Mouse (Mus musculus): ENCODE measurements around the gene Cpn1. TPM values are rescaled to one million over a fixed set of nuclear protein-coding genes. Genes with fewer than 3 reads are reported as not detected.

Cpn1 gene
- polyA plus RNA-seq, 1 experiment from 2014 or later: not detected

- no peaks in the 10 kb centered on the region for H3K36me3 ChIP-seq (replicated peaks; ENCODE audit: control insufficient read depth, insufficient read depth, low read depth, low read length)
- DNase-seq (ENCODE audit: low spot score) (no peak), ATAC-seq (replicated peaks; ENCODE audit: insufficient number of reproducible peaks, low FRiP score, low TSS enrichment, low read depth) (no peak)
- no peak overlapping the region for H3K9ac ChIP-seq (replicated peaks; ENCODE audit: low read length)
- H3K27ac ChIP-seq (replicated peaks; ENCODE audit: low read depth, low read length): no peak overlapping the region
- no peaks in the 10 kb centered on the region for H3K9me3 ChIP-seq (replicated peaks; ENCODE audit: control insufficient read depth, low read length)
- no peaks in the 10 kb centered on the region; the same call in 1 of the 2 replicates for H3K4me1 ChIP-seq (ENCODE audit: control insufficient read depth, insufficient read depth, low read length)
- H3K27me3 ChIP-seq (ENCODE audit: control insufficient read depth, insufficient read depth, low read length): no peaks in the 10 kb centered on the region
- H3K4me3 ChIP-seq (ENCODE audit: low read depth, low read length): no peak overlapping the region
- WGBS: 60% methylated on average over 9 of the region's 9 CpGs
- no peak overlapping the region for H3K4me2 ChIP-seq (ENCODE audit: low read depth, low read length)
These were observed 70.9 kb downstream of the Cpn1 start for GRCm38 (mm10) chr19:43915431-43915830.

- Histone ChIP-seq H3K27me3 (ENCODE audit: control insufficient read depth, insufficient read depth, low read length) (no peaks in the 10 kb centered on the region), H3K4me3 (ENCODE audit: low read depth, low read length) (no peak overlapping the region), H3K9me3 (replicated peaks; ENCODE audit: control insufficient read depth, low read length) (no peaks in the 10 kb centered on the region), H3K4me1 (ENCODE audit: control insufficient read depth, insufficient read depth, low read length) (no peaks in the 10 kb centered on the region), H3K4me2 (ENCODE audit: low read depth, low read length) (no peak overlapping the region), H3K36me3 (replicated peaks; ENCODE audit: control insufficient read depth, insufficient read depth, low read depth, low read length) (no peaks in the 10 kb centered on the region), H3K27ac (replicated peaks; ENCODE audit: low read depth, low read length) (no peak overlapping the region), H3K9ac (replicated peaks; ENCODE audit: low read length) (no peak overlapping the region)
- 89% methylated on average over 9 of the region's 9 CpGs for WGBS
- DNase-seq (ENCODE audit: low spot score) (no peak), ATAC-seq (replicated peaks; ENCODE audit: insufficient number of reproducible peaks, low FRiP score, low TSS enrichment, low read depth) (no peak)
These were observed 71.4 kb downstream of the Cpn1 start for GRCm38 (mm10) chr19:43914986-43915385.

GRCm38 (mm10) chr19:43912775-43913486, 73.4 kb downstream of the Cpn1 start:
- DNase-seq (ENCODE audit: low spot score) (no peak), ATAC-seq (replicated peaks; ENCODE audit: insufficient number of reproducible peaks, low FRiP score, low TSS enrichment, low read depth) (no peak)
- Histone ChIP-seq H3K9me3 (replicated peaks; ENCODE audit: control insufficient read depth, low read length) (no peaks in the 10 kb centered on the region), H3K9ac (replicated peaks; ENCODE audit: low read length) (no peak overlapping the region), H3K27me3 (ENCODE audit: control insufficient read depth, insufficient read depth, low read length) (no peaks in the 10 kb centered on the region), H3K36me3 (replicated peaks; ENCODE audit: control insufficient read depth, insufficient read depth, low read depth, low read length) (no peaks in the 10 kb centered on the region), H3K4me3 (ENCODE audit: low read depth, low read length) (no peak overlapping the region), H3K4me2 (ENCODE audit: low read depth, low read length) (no peak overlapping the region), H3K27ac (replicated peaks; ENCODE audit: low read depth, low read length) (no peak overlapping the region), H3K4me1 (ENCODE audit: control insufficient read depth, insufficient read depth, low read length) (no peaks in the 10 kb centered on the region)
- 82% methylated on average over 4 of the region's 4 CpGs for WGBS

GRCm38 (mm10) chr19:43906492-43906891, 79.9 kb downstream of the Cpn1 start:
- no peak for ATAC-seq (replicated peaks; ENCODE audit: insufficient number of reproducible peaks, low FRiP score, low TSS enrichment, low read depth)

More at GRCm38 (mm10) chr19:43906492-43906891, 79.9 kb downstream of the Cpn1 start:
- no peaks in the 10 kb centered on the region; the same call in none of the 2 replicates for H3K36me3 ChIP-seq (replicated peaks; ENCODE audit: control insufficient read depth, insufficient read depth, low read depth, low read length)
- DNase-seq (ENCODE audit: low spot score): no peak
- 91% methylated on average over 7 of the region's 7 CpGs for WGBS
- H3K4me3 ChIP-seq (ENCODE audit: low read depth, low read length): no peak overlapping the region
- H3K4me2 ChIP-seq (ENCODE audit: low read depth, low read length): no peak overlapping the region
- H3K9ac ChIP-seq (replicated peaks; ENCODE audit: low read length): no peak overlapping the region
- H3K27ac ChIP-seq (replicated peaks; ENCODE audit: low read depth, low read length): no peak overlapping the region
- no peaks in the 10 kb centered on the region for H3K9me3 ChIP-seq (replicated peaks; ENCODE audit: control insufficient read depth, low read length)
- no peaks in the 10 kb centered on the region for H3K4me1 ChIP-seq (ENCODE audit: control insufficient read depth, insufficient read depth, low read length)
- no peaks in the 10 kb centered on the region for H3K27me3 ChIP-seq (ENCODE audit: control insufficient read depth, insufficient read depth, low read length)

Other genes starting within 250 kb of the Cpn1 start
- 15.0 and 15.3 TPM in 2 replicates for gene Cutc, start 233.6 kb downstream of the Cpn1 start, polyA plus RNA-seq (2014; fragmentation: Nextera tagmentation; extraction: Ambion mirVana)
- 7.2 and 7.3 TPM in 2 replicates for gene Cox15, start 233.6 kb downstream of the Cpn1 start, polyA plus RNA-seq (2014; fragmentation: Nextera tagmentation; extraction: Ambion mirVana)
- gene Abcc2, start 204.4 kb downstream of the Cpn1 start, polyA plus RNA-seq (2014; fragmentation: Nextera tagmentation; extraction: Ambion mirVana): 0.03 and 0.11 TPM in 2 replicates
- 15.7 and 17.3 TPM in 2 replicates for gene Dnmbp, start 46.4 kb downstream of the Cpn1 start, polyA plus RNA-seq (2014; fragmentation: Nextera tagmentation; extraction: Ambion mirVana)
- gene Cyp2c23, start 42.7 kb upstream of the Cpn1 start, polyA plus RNA-seq (2014; fragmentation: Nextera tagmentation; extraction: Ambion mirVana): not detected in 2 replicates
- 19.9 and 23.7 TPM in 2 replicates for gene Erlin1, start 83.2 kb upstream of the Cpn1 start, polyA plus RNA-seq (2014; fragmentation: Nextera tagmentation; extraction: Ambion mirVana)
- gene Chuk, start 120.9 kb upstream of the Cpn1 start, polyA plus RNA-seq (2014; fragmentation: Nextera tagmentation; extraction: Ambion mirVana): 46.1 and 47.2 TPM in 2 replicates
- 47.3 and 52.3 TPM in 2 replicates for gene Cwf19l1, start 149.3 kb upstream of the Cpn1 start, polyA plus RNA-seq (2014; fragmentation: Nextera tagmentation; extraction: Ambion mirVana)
- gene Bloc1s2, start 159.9 kb upstream of the Cpn1 start, polyA plus RNA-seq (2014; fragmentation: Nextera tagmentation; extraction: Ambion mirVana): 104 and 110 TPM in 2 replicates
- gene Pkd2l1, start 205.9 kb upstream of the Cpn1 start, polyA plus RNA-seq (2014; fragmentation: Nextera tagmentation; extraction: Ambion mirVana): 0.10 TPM in 1 of 2 replicates, not detected in the other
- 0.22 and 0.59 TPM in 2 replicates for gene Scd3, start 216.7 kb upstream of the Cpn1 start, polyA plus RNA-seq (2014; fragmentation: Nextera tagmentation; extraction: Ambion mirVana)